Mouse (Mus musculus) splenic B cell, adult 2 months (primary cell): Measurements from ENCODE around the gene Cep70.

ENCODE experiments used
- DNase-seq: peaks from one replicate; pipeline ENCODE4 v3.0.0-alpha.2; 2011; ENCODE audit warnings: low read depth, low spot score
- H3K27me3 ChIP-seq: 2 replicates; pipeline ENCODE4 v1.6.1; 2012; ENCODE audit warnings: mild to moderate bottlenecking, low read length, moderate library complexity, mixed read lengths; ENCODE audit not compliant: control insufficient read depth, poor library complexity, insufficient read depth, severe bottlenecking
- H3K36me3 ChIP-seq: 2 replicates; pipeline ENCODE4 v1.6.1; 2012; ENCODE audit warnings: mild to moderate bottlenecking, low read length, moderate library complexity, mixed read lengths; ENCODE audit not compliant: control insufficient read depth, poor library complexity, insufficient read depth, severe bottlenecking

Gene Cep70

GRCm38 (mm10) chr9:99243190-99243894 lies at the start of gene Cep70:
Gene Cep70 (plus strand): TSS chr9:99243367.
- Histone ChIP-seq H3K27me3 (no peaks in the 10 kb centered on the region), H3K36me3 (no peaks in the 10 kb centered on the region)
- DNase-seq, result peak; percentile 97

- Histone ChIP-seq H3K36me3 (no peaks in the 10 kb centered on the region), H3K27me3 (no peaks in the 10 kb centered on the region)
- no peak for DNase-seq
Observed at GRCm38 (mm10) chr9:99212643-99213042, 30.5 kb upstream of the Cep70 start.

- H3K36me3 ChIP-seq, result no peaks in the 10 kb centered on the region
- H3K27me3 ChIP-seq, result no peaks in the 10 kb centered on the region
- DNase-seq, result no peak
Observed at GRCm38 (mm10) chr9:99216182-99216581, 27.0 kb upstream of the Cep70 start.

DNA sequence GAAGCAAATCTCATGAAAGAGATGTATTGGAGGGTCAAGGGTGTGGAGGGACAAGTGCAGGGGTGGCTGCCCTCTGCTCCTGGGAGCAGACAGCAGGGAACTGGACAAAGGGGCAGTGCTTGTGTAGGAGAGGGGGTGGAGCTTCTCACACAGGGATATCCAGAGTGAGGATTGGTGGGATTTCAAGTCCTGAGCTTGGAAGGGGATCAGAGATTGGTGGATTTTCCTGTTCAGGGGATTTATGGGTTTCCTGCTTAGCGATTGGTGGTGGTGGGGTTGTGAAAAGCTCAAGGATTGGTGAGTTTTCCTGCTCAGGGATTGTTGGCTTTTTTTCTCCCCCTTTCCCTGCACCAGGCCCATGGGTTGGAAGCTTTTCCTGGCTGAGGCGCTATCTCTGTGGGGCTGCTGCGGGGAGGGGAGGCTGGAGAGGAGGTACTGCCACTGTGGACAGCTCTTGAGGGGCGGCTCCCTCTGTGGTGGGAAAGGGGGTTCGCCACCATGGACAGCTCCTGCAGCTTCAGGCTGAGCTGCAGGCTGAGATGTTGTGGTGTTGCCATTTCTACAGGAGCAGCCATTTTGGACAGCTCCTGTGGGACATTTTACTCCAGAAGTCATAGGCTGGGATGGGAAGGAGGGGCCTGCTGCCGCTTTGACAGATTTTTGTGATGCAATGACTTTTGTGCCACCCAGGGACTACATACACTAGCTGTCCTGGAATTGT lies 25.0 kb upstream of the Cep70 start:
- H3K27me3 ChIP-seq, result no peaks in the 10 kb centered on the region
- no peaks in the 10 kb centered on the region for H3K36me3 ChIP-seq
- DNase-seq, result no peak

DNA sequence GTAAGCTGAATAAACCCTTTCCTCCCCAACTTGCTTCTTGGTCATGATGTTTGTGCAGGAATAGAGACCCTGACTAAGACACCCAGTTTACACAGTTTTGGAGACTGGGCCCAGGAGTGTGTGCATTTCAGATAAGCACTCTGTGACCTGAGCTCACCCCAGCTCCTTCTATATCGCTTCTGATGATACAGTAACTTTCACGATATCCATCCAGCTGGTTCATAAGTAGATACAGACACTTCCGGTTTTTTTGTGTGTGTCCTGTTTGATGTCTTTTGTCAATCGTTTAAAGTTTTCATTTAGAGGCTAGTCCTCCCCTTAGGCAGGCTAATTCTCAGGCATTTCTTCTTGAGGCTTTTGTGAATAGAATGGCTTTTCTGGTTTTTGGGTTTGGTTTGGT lies 21.5 kb upstream of the Cep70 start:
- Histone ChIP-seq H3K27me3 (no peaks in the 10 kb centered on the region), H3K36me3 (no peaks in the 10 kb centered on the region)
- DNase-seq, result no peak

DNA sequence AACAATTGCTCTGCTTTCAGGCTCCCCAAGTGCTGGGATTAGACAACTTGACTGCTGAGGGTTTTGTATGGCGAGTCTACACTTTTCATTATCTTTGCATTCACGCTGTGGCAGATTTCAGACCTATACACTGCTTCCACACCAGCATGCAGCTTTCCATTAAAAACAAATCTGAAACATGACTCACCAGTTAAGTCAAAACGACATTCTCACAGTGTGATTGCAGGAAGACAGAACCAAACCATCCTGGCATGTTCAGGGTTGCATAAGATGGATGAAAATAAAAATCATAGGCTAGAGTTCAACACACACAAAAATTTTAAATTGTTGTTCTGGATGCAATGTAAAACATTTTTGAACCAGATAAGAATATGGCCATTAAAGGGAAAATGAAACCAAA lies 18.6 kb upstream of the Cep70 start:
- Histone ChIP-seq H3K36me3 (no peaks in the 10 kb centered on the region), H3K27me3 (no peaks in the 10 kb centered on the region)
- DNase-seq, result no peak

DNA sequence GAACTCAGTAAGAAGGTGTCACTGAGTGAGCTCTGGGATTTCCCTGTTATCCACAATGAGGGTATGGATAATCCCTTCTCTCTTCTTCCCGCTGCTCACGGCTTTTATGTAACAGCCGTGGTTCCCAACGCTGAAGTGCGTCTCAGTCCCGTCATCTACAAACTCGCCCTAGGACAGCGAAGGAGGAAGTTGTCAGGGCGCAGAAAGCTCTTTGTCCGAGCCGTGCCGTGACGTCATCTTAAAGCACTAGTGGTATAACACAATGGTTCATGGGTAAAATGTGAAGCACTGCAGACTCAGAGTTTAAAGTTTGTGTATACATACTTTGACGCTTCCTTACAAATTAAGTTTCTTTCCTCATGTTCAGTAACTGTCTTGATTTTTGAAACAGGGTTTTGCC lies 13.7 kb upstream of the Cep70 start:
- peak; percentile 15 for DNase-seq
- Histone ChIP-seq H3K36me3 (no peaks in the 10 kb centered on the region), H3K27me3 (no peaks in the 10 kb centered on the region)

- no peak for DNase-seq
- no peaks in the 10 kb centered on the region for H3K36me3 ChIP-seq
- H3K27me3 ChIP-seq, result no peaks in the 10 kb centered on the region
Observed at GRCm38 (mm10) chr9:99237139-99237538, 6.0 kb upstream of the Cep70 start, which contains the start of gene Faiml. Gene Faiml (minus strand): TSS chr9:99237239.

DNA sequence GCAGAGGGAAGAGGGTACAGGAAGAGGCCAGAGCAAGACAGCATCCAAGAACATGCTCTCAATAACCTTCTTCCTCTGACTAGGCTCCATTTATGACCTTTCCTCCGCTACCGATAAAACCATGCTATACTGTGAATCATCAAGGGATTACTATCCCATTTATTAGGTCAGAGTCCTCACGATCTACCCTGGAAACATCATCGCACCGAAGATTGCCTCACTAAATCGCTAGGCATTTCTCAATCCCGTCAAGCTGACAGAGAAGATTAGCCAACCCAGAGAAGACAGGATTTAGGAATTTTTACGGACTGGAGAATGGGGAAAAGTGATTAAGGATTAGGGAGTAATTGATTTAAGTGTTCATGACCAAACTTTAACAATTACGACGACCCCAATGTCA lies 4.9 kb upstream of the Cep70 start:
- Histone ChIP-seq H3K36me3 (no peaks in the 10 kb centered on the region), H3K27me3 (no peaks in the 10 kb centered on the region)
- no peak for DNase-seq

GRCm38 (mm10) chr9:99239256-99239655 lies 3.9 kb upstream of the Cep70 start:
- no peaks in the 10 kb centered on the region for H3K36me3 ChIP-seq
- no peak for DNase-seq
- H3K27me3 ChIP-seq, result no peaks in the 10 kb centered on the region

DNA sequence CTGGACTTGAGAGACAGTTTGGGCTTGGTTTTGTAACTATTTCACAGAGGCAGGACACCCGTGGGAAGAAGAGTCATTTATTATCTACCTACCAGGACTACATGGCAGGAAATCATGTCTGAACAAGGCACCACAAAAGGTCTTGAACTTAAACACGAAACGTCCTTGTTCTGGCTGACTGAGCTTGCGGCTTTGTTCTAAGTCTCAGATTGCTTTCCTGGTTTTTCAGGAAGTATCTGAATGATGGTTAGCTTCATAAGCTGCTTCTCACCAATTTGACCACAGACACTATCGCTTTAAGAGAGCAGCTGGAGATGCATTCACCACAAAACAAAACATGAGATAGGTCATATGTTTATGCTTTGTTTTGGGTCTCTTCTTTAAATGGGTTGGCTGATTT lies 2.6 kb upstream of the Cep70 start:
- DNase-seq, result peak; percentile 61
- H3K36me3 ChIP-seq, result no peaks in the 10 kb centered on the region
- no peaks in the 10 kb centered on the region for H3K27me3 ChIP-seq

DNA sequence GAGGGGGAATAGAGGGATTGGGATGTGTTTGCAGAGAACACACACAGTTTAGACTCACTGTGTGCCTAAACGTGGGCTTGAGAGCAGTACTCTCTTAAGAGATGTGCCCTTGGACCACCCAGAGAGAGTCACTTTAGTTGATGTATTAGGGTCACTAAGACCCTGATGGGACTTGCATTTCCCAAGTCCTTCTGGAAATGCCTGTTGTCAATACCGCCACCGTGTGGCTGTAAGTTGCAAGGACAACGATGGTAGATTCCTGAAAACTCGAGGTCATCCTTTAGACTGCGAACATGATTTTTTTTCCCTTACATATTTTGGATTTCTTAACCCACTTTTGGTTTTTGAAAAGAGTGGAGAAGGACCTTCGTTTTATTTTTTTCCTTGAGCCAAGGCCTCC lies 1.1 kb upstream of the Cep70 start:
- Histone ChIP-seq H3K36me3 (no peaks in the 10 kb centered on the region), H3K27me3 (no peaks in the 10 kb centered on the region)
- peak; percentile 70 for DNase-seq

DNA sequence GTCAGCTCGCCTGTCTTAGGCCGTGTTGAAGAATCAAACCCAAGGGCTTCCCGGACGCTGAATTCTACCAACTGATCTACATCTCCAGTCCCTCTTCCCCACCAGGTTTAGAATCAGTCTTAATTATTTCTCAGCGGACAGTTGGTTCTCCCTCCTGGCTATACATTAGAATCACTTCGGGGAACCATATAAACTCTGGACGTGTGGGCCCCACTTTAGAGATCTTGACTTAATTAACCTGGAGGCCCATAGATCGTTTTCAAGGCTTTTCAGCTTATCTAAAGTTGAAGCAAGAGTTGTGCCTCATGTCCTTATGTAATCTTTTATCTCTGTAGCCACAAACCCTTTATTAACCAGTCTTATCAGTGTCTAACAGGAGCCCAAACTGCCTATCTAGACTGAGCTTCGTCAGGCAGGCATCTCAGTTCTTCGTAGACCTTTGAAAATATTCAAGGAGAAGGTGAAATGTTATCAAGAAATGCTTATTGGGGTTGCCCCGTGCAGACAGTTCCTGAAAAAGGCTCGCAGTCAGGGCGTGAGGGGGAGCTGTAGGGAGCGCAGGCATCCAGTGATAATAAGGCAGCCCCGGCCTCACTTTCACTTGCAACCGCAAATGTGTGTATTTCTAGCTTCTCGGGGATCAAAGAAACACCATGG lies 506 bp upstream of the Cep70 start:
- H3K27me3 ChIP-seq, result no peaks in the 10 kb centered on the region
- no peaks in the 10 kb centered on the region for H3K36me3 ChIP-seq
- peak; percentile 20 for DNase-seq

DNA sequence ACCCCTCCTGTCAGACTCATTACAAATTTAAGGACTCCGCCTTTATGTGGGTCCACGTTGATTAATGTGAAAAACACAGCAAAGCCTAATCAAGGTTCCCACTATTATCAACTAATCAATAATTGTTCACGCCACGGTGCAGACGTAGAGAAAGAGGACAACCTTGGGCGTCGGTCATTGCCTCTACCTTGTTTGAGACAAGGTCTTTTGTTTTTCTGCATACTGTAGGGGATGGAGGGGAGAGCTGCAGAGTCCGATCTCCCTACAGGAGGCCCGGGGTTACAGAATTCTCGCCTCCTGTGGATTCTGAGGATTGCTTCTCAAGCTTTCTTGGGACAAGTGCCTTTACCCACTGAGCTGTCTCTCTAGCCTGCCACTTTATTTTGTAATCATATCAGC lies 727 bp downstream of the Cep70 start:
- Histone ChIP-seq H3K27me3 (no peaks in the 10 kb centered on the region), H3K36me3 (no peaks in the 10 kb centered on the region)
- no peak for DNase-seq

GRCm38 (mm10) chr9:99248304-99248703 lies 5.1 kb downstream of the Cep70 start:
- no peak for DNase-seq

More at GRCm38 (mm10) chr9:99248304-99248703, 5.1 kb downstream of the Cep70 start:
- Histone ChIP-seq H3K36me3 (no peaks in the 10 kb centered on the region), H3K27me3 (no peaks in the 10 kb centered on the region)
